In genomic region chr14:123663206-123663605, GRCm38 (mm10) we compare ENCODE assay signal across 28 mouse cellular contexts. TPM values are rescaled to one million over a fixed set of nuclear protein-coding genes. Genes with fewer than 3 reads are reported as not detected.
"Had no signal": no experiment of that assay in that cellular context is flagged by ENCODE, and none has a peak within 500 bp of the region (broad histone marks: within the 10 kb centered on the region; RNA-seq: fewer than 3 reads in every experiment).

No protein-coding gene starts in this region.

- H3K27me3 ChIP-seq: heart, embryonic 13.5 days; heart, embryonic 15.5 days; hindbrain, embryonic 12.5 days; hindbrain, embryonic 15.5 days; kidney, embryonic 15.5 days; limb, embryonic 13.5 days; limb, embryonic 15.5 days; liver, embryonic 12.5 days had no signal

- H3K27ac ChIP-seq: heart, adult 2 months; heart, embryonic 13.5 days; heart, embryonic 15.5 days; hindbrain, embryonic 12.5 days; hindbrain, embryonic 15.5 days; hindbrain, postnatal 0 days; kidney, embryonic 15.5 days; kidney, postnatal 0 days; limb, embryonic 13.5 days; limb, embryonic 15.5 days; liver, embryonic 12.5 days; liver, embryonic 14.5 days had no signal

- H3K4me3 ChIP-seq: heart, adult 2 months; heart, embryonic 13.5 days; heart, embryonic 15.5 days; hindbrain, embryonic 12.5 days; hindbrain, embryonic 15.5 days; kidney, embryonic 15.5 days; limb, embryonic 13.5 days; limb, embryonic 15.5 days; liver, embryonic 12.5 days had no signal

- H3K9me3 ChIP-seq: heart, embryonic 13.5 days; heart, embryonic 15.5 days; hindbrain, embryonic 12.5 days; hindbrain, embryonic 15.5 days; kidney, embryonic 15.5 days; limb, embryonic 13.5 days; limb, embryonic 15.5 days; liver, embryonic 12.5 days had no signal

- H3K9ac ChIP-seq: heart, embryonic 13.5 days; heart, embryonic 15.5 days; hindbrain, embryonic 12.5 days; hindbrain, embryonic 15.5 days; kidney, embryonic 15.5 days; limb, embryonic 13.5 days; limb, embryonic 15.5 days; liver, embryonic 12.5 days; liver, embryonic 14.5 days had no signal

- ATAC-seq: hindbrain, postnatal 0 days; intestine, embryonic 16.5 days; liver, embryonic 12.5 days had no signal

- H3K36me3 ChIP-seq: heart, embryonic 13.5 days; heart, embryonic 15.5 days; hindbrain, embryonic 12.5 days; hindbrain, embryonic 15.5 days; kidney, embryonic 15.5 days; limb, embryonic 13.5 days; limb, embryonic 15.5 days; liver, embryonic 12.5 days had no signal

- H3K4me2 ChIP-seq: heart, embryonic 11.5 days; heart, embryonic 13.5 days; heart, embryonic 15.5 days; hindbrain, embryonic 12.5 days; hindbrain, embryonic 15.5 days; kidney, embryonic 15.5 days; limb, embryonic 13.5 days; limb, embryonic 15.5 days; liver, embryonic 12.5 days had no signal

- DNase-seq: gastrocnemius, postnatal 14 days; gastrocnemius, postnatal 36 days; heart, adult 11 months; heart, adult 2 months; heart, postnatal 14 days; kidney, adult 11 months; kidney, adult 2 months; kidney, adult 9 months; kidney, postnatal 14 days; kidney, postnatal 36 days; layer of hippocampus, adult 9-11 months; layer of hippocampus, postnatal 36 days; left cerebral cortex, postnatal 4 days had no signal

RNA-seq across cellular contexts. Expression of gene Itgbl1, which starts 3.4 kb away (rescaled TPM):
- total RNA-seq: hematopoietic stem cell, adult 5-6 weeks had no signal
- polyA plus RNA-seq: liver, embryonic 12.5 days had no signal

RNA-seq across cellular contexts. Expression of gene Nalcn, which starts 36.3 kb away (rescaled TPM):
- total RNA-seq: hematopoietic stem cell, adult 5-6 weeks had no signal
- polyA plus RNA-seq: liver, adult 2 months; liver, embryonic 12.5 days; liver, embryonic 14.5 days had no signal
